Mouse (Mus musculus) lung, adult 18-20 months (tissue): ENCODE measurements around the gene Odf3l2.
A peak's percentile ranks its signal among the peaks of the same experiment; 100 is the strongest.

Experiments used
- DNase-seq, 2 experiments: peaks; one replicate each; pipeline ENCODE4 v3.0.0; 2022; ENCODE audit warnings: mixed read lengths in 2 of 2

Odf3l2 gene

DNA sequence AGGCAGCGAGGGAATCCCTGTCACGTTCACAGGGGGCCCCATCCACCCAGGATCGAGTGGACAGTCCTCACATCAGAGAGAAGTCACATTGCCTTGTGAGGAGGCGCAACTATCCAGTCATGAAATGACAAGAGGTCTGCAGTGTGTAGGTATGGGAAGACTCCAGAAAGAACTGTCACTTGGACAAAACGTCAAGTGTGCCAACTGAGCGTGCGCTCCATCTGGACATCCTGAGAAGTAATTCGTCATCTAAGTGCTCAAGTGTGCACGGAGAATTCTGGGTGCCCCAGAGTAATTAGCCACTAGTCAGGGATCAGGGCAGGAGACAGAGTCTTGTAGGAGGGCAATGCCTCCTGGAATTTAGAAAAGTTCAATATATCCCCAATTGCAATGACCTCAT, 20.1 kb downstream of the Odf3l2 start:
- DNase-seq, result no peak

DNA sequence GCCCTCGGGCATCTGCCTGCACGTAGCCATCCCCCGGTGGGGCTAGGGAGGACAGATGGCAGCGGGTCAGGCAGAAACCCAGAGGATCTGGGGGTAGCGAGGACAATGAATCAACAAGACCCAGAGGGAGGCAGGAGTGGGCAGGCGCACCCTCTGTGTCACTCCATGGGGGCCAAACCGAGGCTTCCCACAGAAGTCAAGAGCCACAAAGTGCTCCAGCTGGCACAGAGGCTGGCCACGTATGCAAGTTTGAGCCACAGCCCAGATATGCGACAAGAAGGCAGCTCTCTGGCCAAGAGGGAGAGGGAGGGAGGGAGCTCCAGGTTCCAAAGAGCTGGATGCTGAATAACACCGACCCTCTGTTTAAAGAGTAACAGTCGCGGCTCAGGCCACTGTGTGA, 21.6 kb downstream of the Odf3l2 start:
- DNase-seq, result no peak

DNA sequence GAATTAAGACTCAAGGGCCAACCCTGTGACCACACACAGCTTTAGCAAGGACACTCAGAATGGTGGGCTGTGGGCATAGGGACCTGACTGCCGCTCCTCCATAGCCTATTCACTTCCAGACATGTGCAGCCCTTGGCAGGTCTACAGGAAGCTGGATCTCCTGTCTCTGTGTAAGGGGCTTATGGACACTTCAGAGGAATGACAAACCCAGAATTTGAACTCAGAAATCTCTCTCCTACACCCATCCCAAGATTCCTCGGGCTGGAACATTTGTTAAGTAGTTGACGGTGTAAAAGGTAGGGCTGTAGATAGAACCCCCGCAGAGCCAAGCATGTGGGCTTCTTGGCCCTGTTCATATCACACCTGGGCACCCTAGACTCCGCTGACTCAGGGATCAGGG, 29.2 kb downstream of the Odf3l2 start:
- DNase-seq, result no peak

DNA sequence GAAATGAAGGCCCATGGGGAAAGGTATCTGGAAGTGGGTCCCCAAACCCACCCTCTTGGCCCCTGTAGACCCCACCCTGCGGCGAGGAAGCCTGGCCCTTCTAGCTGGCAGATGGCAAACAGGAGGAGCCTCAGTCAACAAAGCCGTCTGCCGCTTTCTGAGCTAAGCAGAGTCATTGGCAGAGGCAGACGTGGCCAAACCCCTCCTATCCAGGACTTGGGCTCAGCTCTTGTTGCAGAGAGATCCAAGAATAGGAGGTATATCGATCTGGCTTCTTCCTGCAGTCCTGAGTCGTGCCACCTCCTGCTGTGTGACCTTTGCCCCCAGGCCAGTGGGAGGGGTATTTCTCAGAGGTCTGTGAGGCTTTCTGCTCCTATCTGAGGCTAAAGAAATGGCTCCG, 29.7 kb downstream of the Odf3l2 start:
- no peak for DNase-seq

DNA sequence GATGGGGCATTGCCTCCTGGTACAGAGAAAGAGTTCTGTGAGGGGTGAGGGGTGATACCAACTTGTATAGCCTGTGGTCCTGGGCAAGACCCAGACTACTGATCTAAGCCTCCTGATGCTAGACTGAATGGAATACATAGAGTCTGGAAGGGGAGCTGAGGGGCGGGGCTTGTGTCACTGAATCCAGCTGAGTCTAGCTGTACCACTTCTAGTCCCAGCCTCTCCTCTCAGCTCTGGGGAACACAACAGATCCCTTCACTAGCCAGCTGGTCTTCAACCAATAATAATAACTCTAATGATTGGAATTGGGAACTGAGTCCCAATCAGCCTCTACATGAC, 31.3 kb downstream of the Odf3l2 start:
- no peak for DNase-seq

DNA sequence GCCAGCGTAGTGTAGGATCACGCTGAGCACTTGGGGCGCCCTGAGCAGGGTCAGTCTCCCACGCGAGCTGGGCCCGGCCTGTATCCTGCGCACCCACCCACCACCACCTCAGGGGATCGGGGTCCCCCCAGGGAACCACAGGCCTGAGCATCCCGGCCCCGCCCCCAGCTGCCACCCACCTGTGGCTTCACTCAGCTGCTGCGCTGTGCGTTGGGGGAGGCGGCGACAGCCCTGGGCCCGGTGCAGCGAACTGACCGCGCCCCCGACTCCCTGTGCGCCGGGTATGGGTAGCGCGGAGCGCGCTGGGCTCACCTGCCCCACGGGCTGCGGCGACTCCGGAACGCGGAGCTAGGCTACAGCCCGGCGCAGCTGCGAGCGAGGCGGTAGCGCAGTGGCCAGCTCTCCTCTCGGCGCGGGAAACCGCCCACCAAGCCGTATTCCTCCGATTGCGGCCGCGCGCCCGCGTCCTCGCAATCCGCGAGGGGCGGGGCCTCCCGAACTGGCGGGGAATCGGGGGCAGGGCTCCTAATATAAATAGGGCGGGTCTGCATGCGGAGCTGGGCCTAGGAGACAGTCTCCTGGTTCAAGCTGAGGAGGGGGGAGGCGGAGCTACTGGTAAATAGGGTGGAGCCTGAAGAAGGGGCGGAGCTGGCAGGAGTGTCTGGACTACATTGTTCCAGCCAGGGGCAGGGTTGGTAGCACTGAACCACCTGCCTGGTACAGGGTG, 31.8 kb downstream of the Odf3l2 start, which contains the start of gene C2cd4c:
C2cd4c (minus strand) TSS at position 448 of the 727 bp plus-strand sequence.
- DNase-seq, result peak; percentile 75 to 77

DNA sequence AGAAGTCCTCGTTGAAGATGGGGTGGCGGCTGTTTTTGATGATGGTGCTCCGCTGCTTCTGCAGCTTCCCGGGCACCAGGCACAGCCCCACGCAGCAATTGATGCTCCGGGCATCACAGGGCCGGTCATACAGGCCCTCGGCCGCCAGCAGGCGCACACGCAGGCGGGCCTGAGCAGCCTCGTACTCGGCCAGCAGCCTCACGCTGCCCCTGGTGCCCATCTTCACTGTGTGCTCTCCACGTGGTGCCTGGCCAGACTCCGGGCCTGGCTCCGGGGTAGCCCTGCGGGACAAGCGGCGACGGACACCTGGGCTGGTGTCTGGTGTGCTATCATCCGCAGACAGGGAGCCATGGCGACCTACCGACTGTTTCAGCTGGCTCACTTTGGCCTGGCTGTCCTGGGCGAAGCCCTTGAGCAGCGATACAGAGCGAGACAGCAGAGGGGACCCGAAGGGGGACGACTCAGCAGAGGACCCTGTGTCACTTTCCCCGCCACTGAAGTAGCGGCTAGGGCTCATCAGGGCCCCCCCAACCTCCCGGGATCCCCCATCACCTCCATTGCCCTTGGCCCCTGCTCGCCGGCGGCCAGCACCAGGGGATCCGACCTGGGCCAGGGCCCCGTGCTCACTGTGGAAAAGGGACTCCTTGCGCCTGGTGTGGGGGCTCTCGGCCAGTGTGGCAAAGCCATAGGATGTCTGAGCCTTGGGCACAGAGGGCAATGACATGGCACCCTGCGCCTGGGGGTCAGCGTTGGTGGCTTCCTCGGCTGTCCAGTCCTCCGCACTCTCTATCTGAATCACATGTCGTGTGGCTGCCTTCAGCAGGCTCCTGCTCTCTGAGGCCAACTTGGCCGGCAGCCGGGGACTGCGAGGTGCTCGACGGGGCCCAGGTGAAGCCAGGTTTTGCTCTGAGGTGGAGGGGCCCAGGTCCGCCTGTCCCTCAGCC, 33.1 kb downstream of the Odf3l2 start:
- DNase-seq, result no peak

DNA sequence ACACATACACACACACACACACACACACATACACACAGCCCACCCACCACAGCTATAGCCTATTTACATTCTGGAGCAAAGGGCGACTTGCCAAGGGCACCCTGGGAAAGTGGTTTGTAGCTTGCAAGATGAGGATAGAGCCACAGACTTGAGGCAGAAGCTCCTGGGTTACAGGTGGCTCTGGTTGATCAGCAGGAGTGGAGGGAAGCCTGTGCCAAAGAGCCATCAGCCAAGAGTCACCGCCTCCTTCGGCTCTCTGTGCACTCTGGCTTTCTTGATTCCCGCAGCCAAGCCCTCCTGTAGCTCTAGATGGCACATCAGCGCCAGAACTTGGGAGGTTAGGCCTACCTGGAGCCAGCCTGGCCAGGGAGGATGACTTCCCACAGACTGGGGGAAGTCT, 34.2 kb downstream of the Odf3l2 start:
- DNase-seq, result no peak

DNA sequence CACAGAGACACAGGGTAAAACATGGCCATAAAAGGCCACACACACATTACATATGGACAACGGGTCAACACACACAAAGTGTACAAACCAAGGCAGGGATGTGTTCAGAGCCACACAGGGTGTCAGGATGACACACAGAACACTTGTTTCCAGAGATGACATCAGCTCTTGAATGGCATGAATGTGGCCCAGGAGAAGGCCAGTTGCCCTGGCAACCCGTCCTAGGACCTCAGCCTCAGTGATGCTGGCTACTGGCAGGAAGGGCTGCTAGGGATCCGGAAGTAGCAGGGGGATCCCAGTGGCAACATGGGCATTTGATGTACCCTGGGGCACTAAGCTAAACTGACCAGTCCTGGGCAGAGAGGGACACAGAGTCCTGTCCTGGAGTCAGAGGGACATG, 36.3 kb downstream of the Odf3l2 start:
- no peak for DNase-seq

DNA sequence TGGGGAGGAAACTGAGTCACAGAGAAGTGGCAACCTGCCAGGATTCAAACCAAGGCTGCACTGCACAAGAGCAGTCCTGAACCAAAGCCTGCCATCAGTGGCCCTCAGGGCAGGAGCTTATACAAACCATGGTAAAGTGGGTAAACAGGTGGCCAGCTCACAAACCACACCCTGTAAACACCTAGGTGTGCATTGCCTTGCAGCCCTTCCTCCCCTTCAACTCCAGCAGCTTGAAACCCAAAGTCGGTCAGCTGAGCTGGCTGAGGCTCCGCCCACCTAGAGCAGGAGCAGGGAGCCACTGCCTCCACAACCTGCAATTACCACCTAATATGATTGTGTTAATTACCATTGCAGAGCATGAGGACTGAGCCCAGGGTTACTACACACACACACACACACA, 37.6 kb downstream of the Odf3l2 start:
- no peak for DNase-seq

DNA sequence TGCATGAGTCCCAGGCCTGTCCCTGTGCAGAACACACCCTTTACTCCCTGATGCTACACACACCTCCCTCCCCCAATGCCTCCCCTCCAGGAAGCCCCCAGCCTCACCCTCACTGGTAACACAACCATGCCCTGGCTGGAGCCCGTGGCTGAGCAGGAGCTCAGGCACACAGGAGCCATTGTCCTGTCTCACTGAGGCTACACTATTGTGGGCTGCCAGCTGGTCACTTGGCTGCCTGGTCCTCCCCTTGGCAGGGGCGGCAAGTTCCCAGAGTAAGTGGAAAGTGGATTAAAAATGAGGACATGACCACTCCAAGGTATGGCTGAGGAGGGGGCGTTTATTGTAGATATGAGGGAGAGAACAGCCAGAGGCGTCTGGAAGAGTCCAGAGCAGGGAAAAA, 39.0 kb downstream of the Odf3l2 start:
- no peak for DNase-seq

DNA sequence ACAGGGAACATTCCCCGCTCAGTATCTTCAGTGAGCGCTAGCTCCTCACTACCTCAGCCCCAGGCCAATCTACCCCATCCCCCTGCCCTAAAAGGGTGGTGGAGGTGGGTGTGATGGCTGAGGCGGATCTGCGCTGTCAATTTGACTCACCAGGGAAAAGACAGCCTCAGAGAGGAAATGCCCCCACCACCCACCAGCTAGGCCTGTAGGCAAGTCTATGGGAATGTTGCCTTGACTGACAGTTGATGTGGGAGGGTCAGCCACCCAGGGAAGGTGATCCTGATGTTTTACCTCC, 47.7 kb downstream of the Odf3l2 start:
- no peak for DNase-seq

DNA sequence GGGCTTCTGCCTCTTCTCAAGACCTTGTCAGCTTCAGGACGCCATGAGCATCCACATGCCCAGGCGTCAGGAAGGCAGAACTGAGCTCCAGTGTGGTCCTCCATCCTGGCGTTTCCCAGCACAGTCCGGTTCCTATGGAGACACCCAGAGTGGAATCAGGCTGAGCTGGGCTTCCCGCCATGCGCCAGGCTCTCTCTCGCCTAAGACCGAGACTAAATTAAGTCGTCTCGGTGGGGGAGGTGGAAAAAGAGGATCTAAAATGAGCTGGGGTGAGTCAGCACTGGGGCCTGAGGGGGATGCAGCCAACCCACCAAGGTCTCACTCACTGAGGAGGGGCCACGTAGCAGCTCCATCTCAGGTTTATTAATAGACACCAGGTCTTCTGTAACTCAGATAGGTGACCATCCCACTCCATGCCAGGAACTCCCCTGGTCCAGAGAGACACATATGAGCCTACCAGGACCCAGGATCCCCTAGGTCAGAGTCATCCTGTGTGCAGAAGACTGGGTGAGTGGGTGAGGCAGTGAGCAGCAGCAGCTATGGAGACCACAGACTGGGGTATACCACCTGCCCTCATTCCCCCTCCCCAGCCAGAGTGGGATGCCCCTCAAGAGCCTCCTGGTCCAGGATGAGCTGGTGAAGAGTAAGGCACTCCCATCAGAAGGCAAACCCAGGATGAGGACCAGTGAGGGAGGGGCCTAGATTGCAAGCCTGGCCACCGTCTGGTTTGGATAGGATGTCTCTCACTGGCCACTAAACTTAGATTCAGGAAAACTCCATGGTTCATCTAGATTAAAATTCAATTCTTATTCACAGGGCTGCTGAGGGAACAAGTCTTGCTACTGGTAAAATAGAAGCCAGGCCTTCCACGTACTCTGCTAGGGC, 48.2 kb downstream of the Odf3l2 start:
- no peak for DNase-seq

DNA sequence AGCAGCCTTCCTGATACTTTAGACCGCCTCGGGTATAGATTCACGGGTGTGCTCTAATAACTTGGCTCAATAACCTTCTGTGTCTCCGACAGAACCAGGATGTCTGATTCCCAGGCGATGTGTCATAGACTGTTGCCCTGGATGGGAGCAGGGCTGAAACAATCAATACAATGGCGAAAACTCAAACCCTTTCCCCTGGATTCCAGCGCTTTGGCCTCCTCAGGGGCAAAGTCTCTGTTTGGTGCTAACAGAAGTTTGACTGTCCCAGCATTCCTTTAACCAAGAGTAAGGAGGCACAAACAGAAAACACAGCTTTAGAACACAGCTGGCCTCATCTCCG, 50.0 kb downstream of the Odf3l2 start:
- DNase-seq, result no peak

DNA sequence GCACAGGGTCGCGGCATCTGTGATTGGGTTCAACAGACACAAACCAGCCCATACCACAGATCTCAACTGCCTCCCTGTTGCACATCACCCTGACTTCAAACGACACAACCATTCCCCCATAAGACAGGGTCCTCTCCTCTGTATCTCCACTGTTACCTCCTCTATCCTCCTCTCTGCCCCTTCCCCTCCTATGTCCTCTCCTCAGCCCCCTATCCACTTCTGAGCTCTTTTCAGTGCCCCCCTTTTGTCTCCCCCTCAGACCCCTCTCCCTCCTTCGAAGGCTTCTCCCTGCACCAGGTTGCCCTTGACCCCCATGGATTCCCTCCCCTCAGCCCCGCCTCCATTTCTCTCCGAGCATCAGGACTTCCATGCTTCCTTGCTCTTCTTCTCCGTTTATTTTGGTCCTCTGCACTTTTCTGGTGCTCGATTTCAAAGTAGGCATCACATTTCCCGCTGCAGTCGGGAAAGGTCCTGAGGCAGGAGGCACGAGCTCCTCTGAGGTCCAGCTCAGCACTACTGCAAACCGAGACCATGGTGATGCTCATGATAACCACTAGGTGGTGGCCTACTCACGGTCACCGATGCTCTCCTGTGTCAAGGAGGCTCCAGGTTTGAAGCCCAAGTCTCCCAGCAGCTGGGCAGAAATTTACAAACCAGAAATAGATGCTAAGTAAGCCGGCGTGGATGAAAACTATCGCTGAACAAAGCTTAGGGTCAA, 50.5 kb downstream of the Odf3l2 start:
- peak; percentile 26 to 34 for DNase-seq

DNA sequence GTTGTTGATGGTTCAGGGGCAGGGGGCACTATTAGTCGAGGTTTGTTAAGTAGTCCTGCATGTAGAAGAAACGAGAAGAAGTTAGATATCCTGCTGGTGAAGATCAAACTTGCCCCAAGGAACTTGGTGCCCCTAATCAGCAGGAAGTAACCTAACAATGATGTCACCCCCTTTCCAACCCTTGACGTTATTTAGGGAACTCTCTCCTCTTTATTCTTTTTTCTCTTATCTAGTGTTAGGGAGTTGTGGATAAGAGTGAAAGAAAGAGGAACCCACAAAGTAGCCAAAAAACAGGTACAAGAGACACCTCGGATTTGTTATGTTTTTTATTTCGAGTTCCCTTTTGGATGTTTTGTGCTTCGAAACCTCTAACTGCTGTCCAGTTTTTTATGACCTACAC, 51.4 kb downstream of the Odf3l2 start:
- no peak for DNase-seq

DNA sequence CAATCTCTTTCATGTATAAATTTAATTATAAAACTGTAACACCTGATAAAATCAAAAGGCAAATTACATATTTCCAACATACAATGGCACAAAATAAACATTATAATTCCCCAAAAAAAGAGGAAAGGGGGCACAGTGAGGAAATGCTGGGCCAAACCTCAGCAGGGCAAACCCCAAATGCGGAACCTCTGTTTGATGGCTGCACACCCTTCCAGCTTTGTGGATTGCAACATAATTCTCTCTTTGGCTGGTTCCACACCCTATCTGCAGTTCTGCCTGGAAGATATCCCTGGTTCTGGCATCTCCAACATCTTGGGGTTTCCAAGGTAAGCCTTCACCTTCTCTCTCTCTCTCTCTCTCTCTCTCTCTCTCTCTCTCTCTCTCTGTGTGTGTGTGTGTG, 54.8 kb downstream of the Odf3l2 start:
- no peak for DNase-seq
